Mouse (Mus musculus): ENCODE measurements at regions not wholly inside any gene's neighbourhood (a gene's known extent, or its start where the extent isn't known, plus 50 kb on each side); places are given as distances from the start of the nearest gene placed in this dataset.

- Histone ChIP-seq H3K27ac (ENCODE audit: low read depth, low read length) (no peak overlapping the region), H3K36me3 (ENCODE audit: control insufficient read depth, insufficient read depth, low read length) (no peaks in the 10 kb centered on the region), H3K27me3 (ENCODE audit: control insufficient read depth, insufficient read depth, low read length) (no peaks in the 10 kb centered on the region), H3K4me3 (ENCODE audit: low read depth, low read length) (no peak overlapping the region), H3K4me1 (replicated peaks; ENCODE audit: control insufficient read depth, insufficient read depth, low read length) (no peaks in the 10 kb centered on the region), H3K4me2 (ENCODE audit: low read depth, low read length, severe bottlenecking) (no peak overlapping the region), H3K9me3 (ENCODE audit: control insufficient read depth, low read length) (no peaks in the 10 kb centered on the region), H3K9ac (ENCODE audit: low read length) (no peak overlapping the region)
- 84% methylated on average over 3 of the region's 3 CpGs for WGBS
- DNase-seq (ENCODE audit: low spot score) (no peak), ATAC-seq (replicated peaks; ENCODE audit: low FRiP score) (no peak)
Measured at GRCm38 (mm10) chr2:149666412-149666811, 162.6 kb upstream of the Syndig1 start.

GRCm38 (mm10) chr2:149671870-149672269, 157.1 kb upstream of the Syndig1 start:
- H3K9ac ChIP-seq (ENCODE audit: low read length): no peak overlapping the region
- no peak overlapping the region for H3K4me2 ChIP-seq (ENCODE audit: low read depth, low read length, severe bottlenecking)
- ATAC-seq (replicated peaks; ENCODE audit: low FRiP score): peak; percentile 44; the same call in 1 of the 2 replicates
- no peaks in the 10 kb centered on the region for H3K36me3 ChIP-seq (ENCODE audit: control insufficient read depth, insufficient read depth, low read length)
- H3K27me3 ChIP-seq (ENCODE audit: control insufficient read depth, insufficient read depth, low read length): no peaks in the 10 kb centered on the region
- DNase-seq (ENCODE audit: low spot score): no peak
- no peak overlapping the region for H3K4me3 ChIP-seq (ENCODE audit: low read depth, low read length)
- H3K9me3 ChIP-seq (ENCODE audit: control insufficient read depth, low read length): no peaks in the 10 kb centered on the region
- WGBS: 55% methylated on average over 1 of the region's 1 CpGs
- no peak overlapping the region for H3K27ac ChIP-seq (ENCODE audit: low read depth, low read length)
- no peaks in the 10 kb centered on the region for H3K4me1 ChIP-seq (replicated peaks; ENCODE audit: control insufficient read depth, insufficient read depth, low read length)

- Histone ChIP-seq H3K4me1 (replicated peaks; ENCODE audit: control insufficient read depth, insufficient read depth, low read length) (no peaks in the 10 kb centered on the region), H3K4me2 (ENCODE audit: low read depth, low read length, severe bottlenecking) (no peak overlapping the region), H3K4me3 (ENCODE audit: low read depth, low read length) (no peak overlapping the region), H3K36me3 (ENCODE audit: control insufficient read depth, insufficient read depth, low read length) (no peaks in the 10 kb centered on the region), H3K9me3 (ENCODE audit: control insufficient read depth, low read length) (no peaks in the 10 kb centered on the region), H3K9ac (ENCODE audit: low read length) (no peak overlapping the region), H3K27ac (ENCODE audit: low read depth, low read length) (no peak overlapping the region), H3K27me3 (ENCODE audit: control insufficient read depth, insufficient read depth, low read length) (no peaks in the 10 kb centered on the region)
- DNase-seq (ENCODE audit: low spot score): no peak
- WGBS: 71% methylated on average over 2 of the region's 2 CpGs
- ATAC-seq (replicated peaks; ENCODE audit: low FRiP score): peak; percentile 44; the same call in 1 of the 2 replicates
Measured at GRCm38 (mm10) chr2:149679822-149680459, 149.1 kb upstream of the Syndig1 start.

GRCm38 (mm10) chr2:149722342-149722741, 106.7 kb upstream of the Syndig1 start:
- ATAC-seq (replicated peaks; ENCODE audit: low FRiP score): no peak
- Histone ChIP-seq H3K9ac (ENCODE audit: low read length) (no peak overlapping the region), H3K9me3 (ENCODE audit: control insufficient read depth, low read length) (no peaks in the 10 kb centered on the region), H3K36me3 (ENCODE audit: control insufficient read depth, insufficient read depth, low read length) (no peaks in the 10 kb centered on the region), H3K4me1 (replicated peaks; ENCODE audit: control insufficient read depth, insufficient read depth, low read length) (no peaks in the 10 kb centered on the region), H3K27me3 (ENCODE audit: control insufficient read depth, insufficient read depth, low read length) (no peaks in the 10 kb centered on the region), H3K4me3 (ENCODE audit: low read depth, low read length) (no peak overlapping the region), H3K27ac (ENCODE audit: low read depth, low read length) (no peak overlapping the region), H3K4me2 (ENCODE audit: low read depth, low read length, severe bottlenecking) (no peak overlapping the region)
- WGBS: 83% methylated on average over 3 of the region's 3 CpGs
- DNase-seq (ENCODE audit: low spot score): no peak

GRCm38 (mm10) chr2:149724279-149724678, 104.7 kb upstream of the Syndig1 start:
- 24% methylated on average over 7 of the region's 7 CpGs for WGBS
- H3K4me1 ChIP-seq (replicated peaks; ENCODE audit: control insufficient read depth, insufficient read depth, low read length): no peaks in the 10 kb centered on the region

GRCm38 (mm10) chr2:149725932-149726331, 103.1 kb upstream of the Syndig1 start:
- no peak overlapping the region for H3K27ac ChIP-seq (ENCODE audit: low read depth, low read length)
- H3K27me3 ChIP-seq (ENCODE audit: control insufficient read depth, insufficient read depth, low read length): no peaks in the 10 kb centered on the region
- WGBS: 91% methylated on average over 3 of the region's 3 CpGs
- H3K4me1 ChIP-seq (replicated peaks; ENCODE audit: control insufficient read depth, insufficient read depth, low read length): no peaks in the 10 kb centered on the region
- H3K4me2 ChIP-seq (ENCODE audit: low read depth, low read length, severe bottlenecking): no peak overlapping the region
- H3K9me3 ChIP-seq (ENCODE audit: control insufficient read depth, low read length): no peaks in the 10 kb centered on the region
- no peaks in the 10 kb centered on the region for H3K36me3 ChIP-seq (ENCODE audit: control insufficient read depth, insufficient read depth, low read length)
- ATAC-seq (replicated peaks; ENCODE audit: low FRiP score) (no peak), DNase-seq (ENCODE audit: low spot score) (no peak)
- H3K9ac ChIP-seq (ENCODE audit: low read length): no peak overlapping the region
- H3K4me3 ChIP-seq (ENCODE audit: low read depth, low read length): no peak overlapping the region

More at GRCm38 (mm10) chr2:149724279-149724678, 104.7 kb upstream of the Syndig1 start:
- Histone ChIP-seq H3K4me3 (ENCODE audit: low read depth, low read length) (no peak overlapping the region), H3K9ac (ENCODE audit: low read length) (no peak overlapping the region), H3K27ac (ENCODE audit: low read depth, low read length) (no peak overlapping the region), H3K27me3 (ENCODE audit: control insufficient read depth, insufficient read depth, low read length) (no peaks in the 10 kb centered on the region), H3K4me2 (ENCODE audit: low read depth, low read length, severe bottlenecking) (no peak overlapping the region), H3K36me3 (ENCODE audit: control insufficient read depth, insufficient read depth, low read length) (no peaks in the 10 kb centered on the region), H3K9me3 (ENCODE audit: control insufficient read depth, low read length) (no peaks in the 10 kb centered on the region)
- DNase-seq (ENCODE audit: low spot score) (no peak), ATAC-seq (replicated peaks; ENCODE audit: low FRiP score) (no peak; the same call in 1 of the 2 replicates)

GRCm38 (mm10) chr2:149737837-149738236, 91.2 kb upstream of the Syndig1 start:
- 72% methylated on average over 2 of the region's 2 CpGs for WGBS
- ATAC-seq (replicated peaks; ENCODE audit: low FRiP score): no peak
- Histone ChIP-seq H3K27ac (ENCODE audit: low read depth, low read length) (no peak overlapping the region), H3K9me3 (ENCODE audit: control insufficient read depth, low read length) (no peaks in the 10 kb centered on the region), H3K4me2 (ENCODE audit: low read depth, low read length, severe bottlenecking) (no peak overlapping the region), H3K4me1 (replicated peaks; ENCODE audit: control insufficient read depth, insufficient read depth, low read length) (no peaks in the 10 kb centered on the region), H3K36me3 (ENCODE audit: control insufficient read depth, insufficient read depth, low read length) (no peaks in the 10 kb centered on the region), H3K27me3 (ENCODE audit: control insufficient read depth, insufficient read depth, low read length) (no peaks in the 10 kb centered on the region), H3K9ac (ENCODE audit: low read length) (no peak overlapping the region), H3K4me3 (ENCODE audit: low read depth, low read length) (no peak overlapping the region)
- DNase-seq (ENCODE audit: low spot score): no peak

GRCm38 (mm10) chr2:149739886-149740285, 89.1 kb upstream of the Syndig1 start:
- WGBS: 86% methylated on average over 2 of the region's 2 CpGs
- Histone ChIP-seq H3K9me3 (ENCODE audit: control insufficient read depth, low read length) (no peaks in the 10 kb centered on the region), H3K4me3 (ENCODE audit: low read depth, low read length) (no peak overlapping the region), H3K27ac (ENCODE audit: low read depth, low read length) (no peak overlapping the region), H3K27me3 (ENCODE audit: control insufficient read depth, insufficient read depth, low read length) (no peaks in the 10 kb centered on the region), H3K4me1 (replicated peaks; ENCODE audit: control insufficient read depth, insufficient read depth, low read length) (no peaks in the 10 kb centered on the region), H3K36me3 (ENCODE audit: control insufficient read depth, insufficient read depth, low read length) (no peaks in the 10 kb centered on the region), H3K9ac (ENCODE audit: low read length) (no peak overlapping the region), H3K4me2 (ENCODE audit: low read depth, low read length, severe bottlenecking) (no peak overlapping the region)
- ATAC-seq (replicated peaks; ENCODE audit: low FRiP score): no peak
- no peak for DNase-seq (ENCODE audit: low spot score)

GRCm38 (mm10) chr2:149742661-149743060, 86.3 kb upstream of the Syndig1 start:
- H3K4me1 ChIP-seq (replicated peaks; ENCODE audit: control insufficient read depth, insufficient read depth, low read length): no peaks in the 10 kb centered on the region
- no peak overlapping the region for H3K27ac ChIP-seq (ENCODE audit: low read depth, low read length)
- no peak overlapping the region for H3K4me3 ChIP-seq (ENCODE audit: low read depth, low read length)
- 93% methylated on average over 2 of the region's 2 CpGs for WGBS
- no peaks in the 10 kb centered on the region for H3K27me3 ChIP-seq (ENCODE audit: control insufficient read depth, insufficient read depth, low read length)
- no peak overlapping the region for H3K4me2 ChIP-seq (ENCODE audit: low read depth, low read length, severe bottlenecking)
- DNase-seq (ENCODE audit: low spot score) (no peak), ATAC-seq (replicated peaks; ENCODE audit: low FRiP score) (no peak)
- no peaks in the 10 kb centered on the region for H3K9me3 ChIP-seq (ENCODE audit: control insufficient read depth, low read length)
- H3K36me3 ChIP-seq (ENCODE audit: control insufficient read depth, insufficient read depth, low read length): no peaks in the 10 kb centered on the region
- H3K9ac ChIP-seq (ENCODE audit: low read length): no peak overlapping the region

Data from forebrain, embryonic 11.5 days (tissue).